Mouse (Mus musculus) hindbrain, embryonic 10.5 days (tissue): Measurements from ENCODE around the gene Rcc1l. TPM values are rescaled to one million over a fixed set of nuclear protein-coding genes. Genes with fewer than 3 reads are reported as not detected.
A peak's percentile ranks its signal among the peaks of the same experiment; 100 is the strongest.

Source experiments
- DNase-seq: peaks from one replicate; pipeline ENCODE4 v3.0.0-alpha.2; 2017; ENCODE audit warnings: low spot score
- H3K27ac ChIP-seq: fragments of 300-500 bp; sonication (generic); 2 replicates; pipeline ENCODE4 v1.5.1; 2016; ENCODE audit warnings: mild to moderate bottlenecking, moderate library complexity
- H3K27me3 ChIP-seq: fragments of 300-500 bp; sonication (generic); 2 replicates; pipeline ENCODE4 v1.6.1; 2016; ENCODE audit warnings: mild to moderate bottlenecking; ENCODE audit not compliant: poor library complexity, insufficient read depth, severe bottlenecking
- H3K36me3 ChIP-seq: fragments of 300-500 bp; sonication (generic); 2 replicates; pipeline ENCODE4 v1.6.1; 2016; ENCODE audit warnings: mild to moderate bottlenecking, moderate library complexity
- H3K4me1 ChIP-seq: fragments of 300-500 bp; sonication (generic); replicated peaks from 2 replicates; pipeline ENCODE4 v1.6.1; 2016; ENCODE audit warnings: mild to moderate bottlenecking
- H3K4me3 ChIP-seq: fragments of 300-500 bp; sonication (generic); 2 replicates; pipeline ENCODE4 v1.5.1; 2016; ENCODE audit warnings: mild to moderate bottlenecking, moderate library complexity
- H3K9me3 ChIP-seq: fragments of 300-500 bp; sonication (generic); 2 replicates; pipeline ENCODE4 v1.6.1; 2016; ENCODE audit warnings: mild to moderate bottlenecking, moderate library complexity
- WGBS: fragments of 180-500 bp; shearing (Covaris S2); methylation state at CpG from one replicate; pipeline ENCODE4 v1.1.7; 2016; 5-methylcytosine and 5-hydroxymethylcytosine counted together
- polyA plus RNA-seq: library from polyadenylated mRNA; unstranded; fragments of >200 nt; fragmentation: Nextera tagmentation; extraction: Ambion mirVana; gene quantifications from 2 replicates; pipeline ENCODE4 v1.2.1, GENCODE M21; 2016

Rcc1l gene
- polyA plus RNA-seq, 1 experiment from 2014 or later, result 31.0 TPM

DNA sequence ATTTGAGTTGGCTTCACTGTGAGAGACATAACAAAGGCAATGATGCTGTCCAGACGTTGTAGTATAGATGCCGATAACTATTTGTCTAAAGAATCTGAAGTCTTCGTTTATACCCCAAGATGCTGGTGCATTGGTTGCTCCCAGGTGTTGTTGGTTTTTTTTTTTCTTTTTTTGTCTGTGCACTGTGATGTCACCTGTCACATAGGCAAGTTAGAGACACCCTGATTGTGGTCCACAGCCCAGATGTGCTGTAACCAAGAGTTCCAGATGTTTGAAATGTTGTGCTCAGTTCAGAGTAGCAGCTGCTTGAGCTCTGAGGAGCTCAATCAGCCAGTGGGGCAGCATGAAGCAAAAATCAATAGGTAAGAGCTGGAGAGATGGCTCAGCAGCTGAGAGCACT, 9.5 kb upstream of the Rcc1l start:
- no peaks in the 10 kb centered on the region for H3K9me3 ChIP-seq
- no peaks in the 10 kb centered on the region for H3K36me3 ChIP-seq
- DNase-seq, result no peak
- H3K27ac ChIP-seq, result no peak overlapping the region
- H3K4me1 ChIP-seq, result peaks cover 19% of the 10 kb centered on the region
- 91% methylated on average over 3 of the region's 3 CpGs for whole genome bisulfite sequencing
- no peaks in the 10 kb centered on the region for H3K27me3 ChIP-seq
- no peak overlapping the region for H3K4me3 ChIP-seq

DNA sequence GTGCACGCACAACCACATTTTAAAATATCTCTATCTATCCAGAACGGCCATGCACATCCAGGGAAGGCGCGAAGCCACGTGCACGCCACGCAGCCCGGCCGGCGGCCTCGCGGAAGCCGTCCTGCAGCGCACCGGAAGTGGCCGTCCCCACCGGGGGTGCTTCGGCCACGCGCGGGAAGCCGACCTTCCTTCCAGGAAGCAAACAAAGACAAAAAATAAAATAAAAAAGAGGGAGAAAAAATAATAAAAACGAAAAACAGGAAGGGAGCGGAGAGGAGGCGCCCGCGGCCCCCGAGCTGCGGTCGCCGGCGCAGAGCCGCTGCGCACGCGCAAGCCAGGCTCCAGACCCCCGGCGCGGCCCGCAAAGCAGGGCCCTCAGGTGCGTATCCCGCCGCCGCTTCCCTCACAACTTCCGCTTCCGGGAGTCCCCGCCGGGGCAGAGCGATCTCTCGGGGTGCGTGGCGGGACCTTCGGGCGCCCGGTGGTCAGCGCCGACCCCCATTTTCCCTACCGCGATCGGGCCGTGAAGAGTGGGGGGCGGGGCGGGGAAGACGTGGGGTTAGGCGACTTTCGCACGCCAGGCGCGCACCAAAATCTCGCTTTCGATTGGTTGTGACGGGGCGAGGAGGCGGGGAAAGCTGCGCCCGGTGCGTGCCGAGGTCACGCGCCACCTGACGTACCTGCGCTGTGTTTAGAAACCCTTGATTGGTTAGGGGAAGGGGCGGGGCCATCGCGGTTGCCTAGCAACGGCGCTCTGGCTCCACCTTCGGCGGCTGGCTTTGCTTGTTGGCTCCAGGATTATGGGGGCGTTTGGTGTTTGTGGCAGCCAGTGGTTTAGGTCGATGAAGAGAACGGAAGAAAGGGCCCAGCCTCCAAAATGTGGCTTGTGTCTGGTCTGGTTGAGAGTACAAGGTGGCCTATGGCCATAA, 7.6 kb upstream of the Rcc1l start, which contains the start of gene Gtf2ird2:
Gene Gtf2ird2 (plus strand): TSS at position 140 of the 929 bp plus-strand sequence.
- H3K9me3 ChIP-seq, result no peaks in the 10 kb centered on the region
- peak within 1 kb of the TSS; percentile 78 for H3K4me3 ChIP-seq
- H3K27ac ChIP-seq, result peak within 1 kb of the TSS; percentile 99
- WGBS, result under 1% methylated on average over 92 of the region's 92 CpGs
- no peaks in the 10 kb centered on the region for H3K36me3 ChIP-seq
- no peaks in the 10 kb centered on the region for H3K27me3 ChIP-seq
- peak; percentile 98 for DNase-seq
- peaks cover 19% of the 10 kb centered on the region for H3K4me1 ChIP-seq

- peak; percentile 23 for DNase-seq
- Histone ChIP-seq H3K9me3 (no peaks in the 10 kb centered on the region), H3K27me3 (no peaks in the 10 kb centered on the region), H3K4me1 (peaks cover 19% of the 10 kb centered on the region), H3K36me3 (no peaks in the 10 kb centered on the region), H3K4me3 (peak overlapping the region; percentile 78), H3K27ac (peak overlapping the region; percentile 99)
- 60% methylated on average over 7 of the region's 7 CpGs for WGBS
Measured at GRCm38 (mm10) chr5:134183162-134183561, 6.6 kb upstream of the Rcc1l start.

DNA sequence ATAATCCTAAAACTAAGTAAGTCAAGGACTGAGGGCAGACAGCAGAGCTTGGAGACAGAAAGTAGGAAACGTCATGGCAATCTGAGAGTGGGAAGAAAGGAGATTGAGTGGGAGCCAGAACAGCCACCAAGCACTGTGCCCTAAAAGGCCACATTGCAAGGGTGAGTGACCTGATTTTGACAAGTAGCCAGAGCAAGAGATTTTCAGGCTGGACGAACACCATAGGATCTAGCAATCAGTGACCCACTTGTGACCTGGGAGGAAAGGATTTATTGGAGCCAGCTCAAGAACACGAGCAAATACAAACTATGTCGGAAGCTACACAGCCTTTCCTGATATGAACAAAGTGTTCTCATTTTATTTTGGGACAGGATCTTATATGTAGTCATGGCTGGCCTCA, 6.2 kb upstream of the Rcc1l start:
- H3K4me3 ChIP-seq, result peak overlapping the region; percentile 78
- H3K36me3 ChIP-seq, result no peaks in the 10 kb centered on the region
- H3K27me3 ChIP-seq, result no peaks in the 10 kb centered on the region
- no peaks in the 10 kb centered on the region for H3K9me3 ChIP-seq
- no peak for DNase-seq
- peak overlapping the region; percentile 99; the same call in 1 of the 2 replicates for H3K27ac ChIP-seq
- peaks cover 19% of the 10 kb centered on the region for H3K4me1 ChIP-seq
- 81% methylated on average over 4 of the region's 4 CpGs for WGBS

- Histone ChIP-seq H3K27ac (0 out of 2 replicates have a peak overlapping the region, but pooled peaks have one; percentile 1), H3K36me3 (no peaks in the 10 kb centered on the region), H3K4me3 (no peak overlapping the region), H3K4me1 (peaks cover 19% of the 10 kb centered on the region), H3K27me3 (no peaks in the 10 kb centered on the region), H3K9me3 (no peaks in the 10 kb centered on the region)
- no peak for DNase-seq
- WGBS, result 67% methylated on average over 3 of the region's 3 CpGs
Measured at GRCm38 (mm10) chr5:134182172-134182571, 5.6 kb upstream of the Rcc1l start.

- Histone ChIP-seq H3K4me3 (no peak overlapping the region), H3K4me1 (peaks cover 35% of the 10 kb centered on the region), H3K36me3 (no peaks in the 10 kb centered on the region), H3K27ac (no peak overlapping the region), H3K27me3 (no peaks in the 10 kb centered on the region), H3K9me3 (no peaks in the 10 kb centered on the region)
- peak; percentile 79 for DNase-seq
- WGBS, result 29% methylated on average over 7 of the region's 7 CpGs
Measured at GRCm38 (mm10) chr5:134179871-134180270, 3.3 kb upstream of the Rcc1l start.

GRCm38 (mm10) chr5:134178536-134178935, 2.0 kb upstream of the Rcc1l start:
- H3K36me3 ChIP-seq, result peaks cover 6% of the 10 kb centered on the region; the same call in 1 of the 2 replicates
- 78% methylated on average over 7 of the region's 7 CpGs for WGBS

DNA sequence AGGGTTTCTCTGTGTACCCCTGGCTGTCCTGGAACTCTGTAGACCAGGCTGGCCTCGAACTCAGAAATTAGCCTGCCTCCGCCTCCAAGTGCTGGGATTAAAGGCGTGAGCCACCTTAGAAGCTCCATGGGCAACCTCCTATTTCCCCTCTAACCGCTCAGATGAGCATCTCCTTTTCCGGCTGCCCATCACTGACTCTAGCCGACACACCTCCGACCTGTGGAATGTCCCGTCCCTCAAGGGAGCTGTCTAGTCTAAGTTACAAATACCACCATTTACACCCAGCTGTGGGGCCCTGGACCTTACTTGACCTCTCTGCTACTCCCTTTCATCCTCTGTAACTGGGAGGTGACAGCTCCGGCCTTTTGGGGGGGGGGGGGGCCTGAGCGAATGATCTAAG, 878 bp downstream of the Rcc1l start:
- Histone ChIP-seq H3K27ac (peak overlapping the region; percentile 92), H3K36me3 (peaks cover 27% of the 10 kb centered on the region), H3K27me3 (no peaks in the 10 kb centered on the region), H3K4me3 (peak overlapping the region; percentile 91), H3K9me3 (no peaks in the 10 kb centered on the region), H3K4me1 (peaks cover 23% of the 10 kb centered on the region)
- no peak for DNase-seq
- WGBS, result 11% methylated on average over 10 of the region's 10 CpGs

More at GRCm38 (mm10) chr5:134178536-134178935, 2.0 kb upstream of the Rcc1l start:
- DNase-seq, result no peak
- Histone ChIP-seq H3K9me3 (no peaks in the 10 kb centered on the region), H3K27me3 (no peaks in the 10 kb centered on the region), H3K27ac (no peak overlapping the region), H3K4me3 (no peak overlapping the region), H3K4me1 (peaks cover 39% of the 10 kb centered on the region)

GRCm38 (mm10) chr5:134173206-134173605, 3.4 kb downstream of the Rcc1l start:
- Histone ChIP-seq H3K36me3 (peaks cover 48% of the 10 kb centered on the region), H3K4me3 (no peak overlapping the region), H3K4me1 (peaks cover 23% of the 10 kb centered on the region), H3K27ac (no peak overlapping the region), H3K27me3 (no peaks in the 10 kb centered on the region), H3K9me3 (no peaks in the 10 kb centered on the region)
- 38% methylated on average over 4 of the region's 4 CpGs for WGBS
- peak; percentile 20 for DNase-seq

GRCm38 (mm10) chr5:134170167-134170566, 6.4 kb downstream of the Rcc1l start:
- Histone ChIP-seq H3K27ac (no peak overlapping the region), H3K4me1 (peaks cover 10% of the 10 kb centered on the region), H3K36me3 (peaks cover 73% of the 10 kb centered on the region), H3K27me3 (no peaks in the 10 kb centered on the region), H3K9me3 (no peaks in the 10 kb centered on the region), H3K4me3 (no peak overlapping the region)
- DNase-seq, result no peak
- 96% methylated on average over 8 of the region's 8 CpGs for WGBS

DNA sequence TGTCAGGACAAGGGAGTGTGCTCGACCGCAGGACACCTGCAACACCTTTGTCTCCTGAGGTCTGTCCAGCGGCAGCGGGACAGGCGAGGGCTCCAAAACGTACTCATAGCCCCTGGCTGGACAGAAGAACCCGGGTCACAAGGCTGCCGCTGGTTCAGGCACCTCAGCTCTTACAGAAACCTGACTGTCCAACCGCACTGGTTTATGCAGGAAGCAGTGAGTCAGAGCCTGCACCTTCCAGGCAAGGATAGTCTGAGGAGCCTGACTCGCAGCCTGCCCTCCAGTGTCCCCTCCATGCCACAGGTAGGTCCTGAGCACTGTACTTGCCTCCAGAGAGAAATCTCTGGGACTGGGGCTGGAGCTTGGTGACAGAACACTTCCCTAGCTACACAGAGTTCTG, 7.3 kb downstream of the Rcc1l start:
- H3K27ac ChIP-seq, result no peak overlapping the region
- no peak for DNase-seq
- no peaks in the 10 kb centered on the region for H3K27me3 ChIP-seq
- H3K4me1 ChIP-seq, result 0 out of 2 replicates have a peak, but pooled peaks cover 3% of the 10 kb centered on the region
- no peak overlapping the region for H3K4me3 ChIP-seq
- H3K9me3 ChIP-seq, result no peaks in the 10 kb centered on the region
- peaks cover 81% of the 10 kb centered on the region for H3K36me3 ChIP-seq
- WGBS, result 89% methylated on average over 10 of the region's 10 CpGs

GRCm38 (mm10) chr5:134168033-134168432, 8.5 kb downstream of the Rcc1l start:
- DNase-seq, result no peak
- no peaks in the 10 kb centered on the region for H3K4me1 ChIP-seq
- peaks cover 85% of the 10 kb centered on the region for H3K36me3 ChIP-seq
- H3K27me3 ChIP-seq, result no peaks in the 10 kb centered on the region
- 92% methylated on average over 9 of the region's 9 CpGs for WGBS
- H3K27ac ChIP-seq, result no peak overlapping the region
- no peak overlapping the region for H3K4me3 ChIP-seq
- no peaks in the 10 kb centered on the region for H3K9me3 ChIP-seq

DNA sequence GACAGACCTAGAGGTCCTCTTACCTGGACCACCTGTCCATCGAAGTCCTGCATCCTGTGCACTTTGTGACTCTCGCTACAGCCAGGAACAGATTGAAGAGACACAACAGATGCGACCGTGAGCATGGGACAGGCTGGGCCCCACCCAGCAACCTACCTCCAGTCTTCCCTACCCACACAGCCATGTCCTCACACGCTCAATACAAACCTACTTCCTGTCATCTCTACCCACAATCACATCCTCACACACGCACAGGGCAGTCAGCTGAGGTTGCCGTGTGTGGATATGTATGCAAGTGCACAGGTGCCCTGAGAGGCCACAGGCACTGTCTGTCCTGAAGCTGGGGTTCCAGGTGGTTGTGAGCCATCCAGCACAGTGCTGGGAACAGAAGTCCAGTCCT, 9.9 kb downstream of the Rcc1l start:
- Histone ChIP-seq H3K27ac (no peak overlapping the region), H3K4me3 (no peak overlapping the region), H3K4me1 (no peaks in the 10 kb centered on the region), H3K9me3 (no peaks in the 10 kb centered on the region), H3K36me3 (peaks cover 87% of the 10 kb centered on the region), H3K27me3 (no peaks in the 10 kb centered on the region)
- no peak for DNase-seq
- WGBS, result 94% methylated on average over 7 of the region's 7 CpGs
